In the genomic region with DNA sequence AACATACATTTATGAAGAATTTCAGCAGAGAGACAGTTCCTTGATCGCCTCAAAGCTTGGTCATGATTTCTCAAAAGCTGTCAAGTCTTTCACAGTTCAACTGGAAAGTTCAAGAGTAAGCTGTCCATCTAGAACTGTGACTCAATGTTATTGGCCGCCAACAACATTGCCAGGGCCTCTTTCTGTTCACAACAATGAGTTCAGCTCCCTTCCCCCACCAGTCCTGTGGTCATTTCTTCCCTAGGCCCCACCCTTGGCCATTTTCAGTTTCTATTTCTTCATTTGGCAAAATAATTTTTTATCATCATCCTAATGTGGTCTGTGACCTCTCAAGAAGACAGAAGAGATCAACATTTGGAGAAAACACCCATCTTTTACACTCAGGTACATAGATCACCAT, we compare ENCODE assay signal across 24 mouse cellular contexts. TPM values are rescaled to one million over a fixed set of nuclear protein-coding genes. Genes with fewer than 3 reads are reported as not detected.
DNase-seq lines count a peak whose midpoint lies in the region; ATAC-seq lines count a peak whose summit lies in the region.
"Had no signal": no experiment of that assay in that cellular context is flagged by ENCODE, and none has a peak within 500 bp of the region (broad histone marks: within the 10 kb centered on the region; RNA-seq: fewer than 3 reads in every experiment).

No protein-coding gene starts in this region.

- H3K9me3 ChIP-seq in heart, embryonic 13.5 days = no peaks in the 10 kb centered on the region
- no peaks in the 10 kb centered on the region for H3K9me3 ChIP-seq in kidney, embryonic 14.5 days (ENCODE audit: control insufficient read depth, low read length)
- H3K9me3 ChIP-seq: heart, embryonic 15.5 days; intestine, embryonic 15.5 days; liver, embryonic 13.5 days had no signal

- H3K36me3 ChIP-seq in heart, embryonic 13.5 days = peaks cover 11% of the 10 kb centered on the region
- H3K36me3 ChIP-seq in kidney, embryonic 14.5 days (ENCODE audit: control insufficient read depth, insufficient read depth, low read length) = no peaks in the 10 kb centered on the region
- H3K36me3 ChIP-seq: heart, embryonic 15.5 days; intestine, embryonic 15.5 days had no signal

- no peak overlapping the region for H3K27ac ChIP-seq in heart, embryonic 13.5 days (replicated peaks)
- H3K27ac ChIP-seq in kidney, embryonic 14.5 days (ENCODE audit: low read depth, low read length) = no peak overlapping the region
- H3K27ac ChIP-seq: heart, embryonic 15.5 days; hindbrain, embryonic 14.5 days; intestine, embryonic 15.5 days; kidney, postnatal 0 days; layer of hippocampus, adult 2 months; left cerebral cortex, adult 2 months; liver, embryonic 13.5 days had no signal

- 85% methylated on average over 2 of the region's 2 CpGs for WGBS in heart, embryonic 13.5 days
- WGBS in kidney, embryonic 14.5 days = 76% methylated on average over 2 of the region's 2 CpGs

- ATAC-seq in heart, embryonic 13.5 days (ENCODE audit: extremely low read depth, insufficient number of reproducible peaks, low FRiP score, low TSS enrichment) = no peak
- ATAC-seq in monocyte, adult 5-6 weeks (replicated peaks; ENCODE audit: insufficient number of reproducible peaks, low FRiP score, low TSS enrichment, poor library complexity, severe bottlenecking) = peak; percentile 91
- no peak for ATAC-seq in kidney, embryonic 14.5 days (ENCODE audit: low FRiP score, low TSS enrichment)
- ATAC-seq: activated CD4-positive, CD25-positive, alpha-beta regulatory T cell, adult 4 months; forebrain, embryonic 16.5 days; intestine, embryonic 15.5 days; Patski had no signal

- DNase-seq in adrenal gland, postnatal 36 days = peak; percentile 36 to 37
- DNase-seq in adrenal gland, postnatal 25 days = no peak
- no peak for DNase-seq in heart, postnatal 25 days (ENCODE audit: low spot score)
- DNase-seq in adipocyte (ENCODE audit: low spot score) = peak; percentile 70
- DNase-seq in cerebellum, adult 9-10 months = no peak
- DNase-seq: B cell, adult 2 months; cerebellum, adult 18-20 months; liver, embryonic 13.5 days; midbrain, embryonic 14.5 days; right cerebral cortex, adult 18-20 months; thymus, adult 18-20 months had no signal

- H3K4me2 ChIP-seq in heart, embryonic 13.5 days = 0 out of 2 replicates have a peak overlapping the region, but pooled peaks have one; percentile 28
- H3K4me2 ChIP-seq in kidney, embryonic 14.5 days (replicated peaks; ENCODE audit: low read depth, low read length) = no peak overlapping the region
- H3K4me2 ChIP-seq: heart, embryonic 15.5 days; hindbrain, embryonic 14.5 days; intestine, embryonic 15.5 days; liver, embryonic 13.5 days had no signal

- intact Hi-C loops in heart, postnatal 25 days (cut with DNase I) = no loop called here

- peaks cover 24% of the 10 kb centered on the region for H3K4me1 ChIP-seq in heart, embryonic 13.5 days
- H3K4me1 ChIP-seq in kidney, embryonic 14.5 days (ENCODE audit: control insufficient read depth, insufficient read depth, low read length) = 0 out of 2 replicates have a peak, but pooled peaks cover 12% of the 10 kb centered on the region

- no peaks in the 10 kb centered on the region for H3K27me3 ChIP-seq in heart, embryonic 13.5 days (replicated peaks)
- no peaks in the 10 kb centered on the region for H3K27me3 ChIP-seq in kidney, embryonic 14.5 days (ENCODE audit: control insufficient read depth, insufficient read depth, low read length)
- H3K27me3 ChIP-seq: heart, embryonic 15.5 days; intestine, embryonic 15.5 days; liver, embryonic 13.5 days; Patski had no signal

- no peak overlapping the region for H3K4me3 ChIP-seq in heart, embryonic 13.5 days
- no peak overlapping the region for H3K4me3 ChIP-seq in kidney, embryonic 14.5 days (ENCODE audit: low read length)
- H3K4me3 ChIP-seq: erythroblast, embryonic 14.5 days; heart, embryonic 15.5 days; intestine, embryonic 15.5 days; layer of hippocampus, adult 2 months; left cerebral cortex, adult 2 months; liver, embryonic 13.5 days had no signal

- no peak overlapping the region for H3K9ac ChIP-seq in heart, embryonic 13.5 days
- H3K9ac ChIP-seq in kidney, embryonic 14.5 days (ENCODE audit: low read depth, low read length) = no peak overlapping the region
- H3K9ac ChIP-seq: heart, embryonic 15.5 days; hindbrain, embryonic 14.5 days; intestine, embryonic 15.5 days; liver, embryonic 13.5 days had no signal

RNA-seq across cellular contexts. Expression of a gene that starts 4.5 kb away (rescaled TPM):
- 10 to 100 TPM; 11.6 to 14.6 TPM for total RNA-seq in adrenal gland, postnatal 36 days (2021)
- 14.3 and 16.5 TPM in 2 replicates for total RNA-seq in adrenal gland, postnatal 25 days (2021)
- 20.5 and 22.8 TPM in 2 replicates for polyA plus RNA-seq in heart, embryonic 13.5 days (2015; fragmentation: Nextera tagmentation; extraction: Ambion mirVana)
- total RNA-seq in heart, postnatal 25 days (2021) = 10 to 100 TPM; 29.5 to 34.6 TPM
- 15.1 to 28.4 TPM (median 16.8 TPM) in 3 replicates for total RNA-seq in monocyte, adult 5-6 weeks (2017)
- 6.1 and 7.0 TPM in 2 replicates for polyA plus RNA-seq in kidney, embryonic 14.5 days (2014; fragmentation: Nextera tagmentation; extraction: Ambion mirVana)
- polyA plus RNA-seq: erythroblast, embryonic 14.5 days had no signal

Comparison
In these comparisons a context has a peak if more than half of its experiments do, and no peak if none do; other contexts are left out.
1. DNase-seq: peak in adrenal gland, postnatal 36 days (2 of 2) and adipocyte (single experiment); none in adrenal gland, postnatal 25 days (single experiment), heart, postnatal 25 days (single experiment) and cerebellum, adult 9-10 months (single experiment).